Mouse (Mus musculus): Measurements from ENCODE around the gene Reg4. TPM values are rescaled to one million over a fixed set of nuclear protein-coding genes. Genes with fewer than 3 reads are reported as not detected.

Reg4 gene
- polyA plus RNA-seq, 1 experiment from 2014 or later = not detected

GRCm38 (mm10) chr3:98279682-98280081 is 57.7 kb downstream of the Reg4 start:
- no peaks in the 10 kb centered on the region for H3K27me3 ChIP-seq (ENCODE audit: control insufficient read depth, insufficient read depth, low read length)
- H3K36me3 ChIP-seq (replicated peaks; ENCODE audit: control insufficient read depth, insufficient read depth, low read depth, low read length) = no peaks in the 10 kb centered on the region
- ATAC-seq (replicated peaks; ENCODE audit: insufficient number of reproducible peaks, low FRiP score, low TSS enrichment, low read depth) (no peak), DNase-seq (ENCODE audit: low spot score) (no peak)
- 83% methylated on average over 4 of the region's 4 CpGs for WGBS
- H3K4me3 ChIP-seq (ENCODE audit: low read depth, low read length) = no peak overlapping the region
- no peaks in the 10 kb centered on the region for H3K4me1 ChIP-seq (ENCODE audit: control insufficient read depth, insufficient read depth, low read length)
- no peak overlapping the region for H3K4me2 ChIP-seq (ENCODE audit: low read depth, low read length)
- H3K9me3 ChIP-seq (replicated peaks; ENCODE audit: control insufficient read depth, low read length) = no peaks in the 10 kb centered on the region
- H3K27ac ChIP-seq (replicated peaks; ENCODE audit: low read depth, low read length) = no peak overlapping the region
- H3K9ac ChIP-seq (replicated peaks; ENCODE audit: low read length) = no peak overlapping the region

- H3K4me3 ChIP-seq (ENCODE audit: low read depth, low read length) = no peak within 1 kb of the TSS
- DNase-seq (ENCODE audit: low spot score) = peak; percentile 17
- H3K9ac ChIP-seq (replicated peaks; ENCODE audit: low read length) = no peak within 1 kb of the TSS
- ATAC-seq (replicated peaks; ENCODE audit: insufficient number of reproducible peaks, low FRiP score, low TSS enrichment, low read depth) = 0 out of 2 replicates have a peak, but pooled peaks have one; percentile 48
- no peaks in the 10 kb centered on the region for H3K4me1 ChIP-seq (ENCODE audit: control insufficient read depth, insufficient read depth, low read length)
- WGBS = 67% methylated on average over 14 of the region's 14 CpGs
- H3K36me3 ChIP-seq (replicated peaks; ENCODE audit: control insufficient read depth, insufficient read depth, low read depth, low read length) = no peaks in the 10 kb centered on the region
- H3K9me3 ChIP-seq (replicated peaks; ENCODE audit: control insufficient read depth, low read length) = no peaks in the 10 kb centered on the region
- no peak within 1 kb of the TSS for H3K4me2 ChIP-seq (ENCODE audit: low read depth, low read length)
- H3K27ac ChIP-seq (replicated peaks; ENCODE audit: low read depth, low read length) = no peak within 1 kb of the TSS
- no peaks in the 10 kb centered on the region for H3K27me3 ChIP-seq (ENCODE audit: control insufficient read depth, insufficient read depth, low read length)
Measured at GRCm38 (mm10) chr3:98280204-98280932, 58.4 kb downstream of the Reg4 start, which contains the start of gene Hmgcs2. Gene Hmgcs2 (plus strand): TSS chr3:98280435.

DNA sequence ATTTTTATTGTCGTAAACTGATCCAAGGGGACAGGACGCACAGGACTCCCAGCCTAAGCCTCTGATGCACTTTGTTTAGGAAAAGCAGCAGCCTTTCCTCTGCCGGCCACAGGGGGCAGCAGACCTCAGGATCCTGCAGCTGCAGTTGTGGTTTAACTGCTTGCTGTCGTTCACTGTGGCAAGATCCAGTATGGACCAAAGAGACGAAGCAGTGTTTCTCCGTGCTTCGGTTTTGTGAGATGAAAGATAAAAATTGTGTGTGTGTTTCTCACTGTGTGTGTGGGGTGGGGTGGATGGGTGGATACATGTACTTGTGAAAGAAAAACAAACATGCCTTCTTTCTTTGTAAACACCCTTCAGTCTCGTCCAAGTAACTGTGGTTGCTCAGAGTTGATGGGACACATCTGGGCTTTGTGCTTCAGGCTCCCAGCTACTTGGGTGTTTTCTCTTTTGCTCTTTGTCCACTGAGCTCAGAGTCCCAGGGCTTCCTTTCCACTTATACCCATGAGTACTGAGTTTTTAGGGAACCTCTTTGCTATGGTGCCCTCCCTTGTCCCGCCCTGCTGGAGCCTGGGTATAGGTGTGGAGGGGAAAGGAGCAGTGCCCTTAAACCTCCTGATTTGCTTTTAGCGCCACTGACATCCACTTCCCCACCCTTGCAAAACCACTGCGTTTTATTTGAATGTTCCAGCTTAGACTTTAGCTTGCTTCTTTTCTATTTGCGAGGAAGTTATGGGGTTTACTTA is 59.1 kb downstream of the Reg4 start:
- Histone ChIP-seq H3K27me3 (ENCODE audit: control insufficient read depth, insufficient read depth, low read length) (no peaks in the 10 kb centered on the region), H3K27ac (replicated peaks; ENCODE audit: low read depth, low read length) (no peak overlapping the region), H3K9ac (replicated peaks; ENCODE audit: low read length) (no peak overlapping the region), H3K4me3 (ENCODE audit: low read depth, low read length) (no peak overlapping the region), H3K4me2 (ENCODE audit: low read depth, low read length) (no peak overlapping the region), H3K9me3 (replicated peaks; ENCODE audit: control insufficient read depth, low read length) (no peaks in the 10 kb centered on the region), H3K36me3 (replicated peaks; ENCODE audit: control insufficient read depth, insufficient read depth, low read depth, low read length) (no peaks in the 10 kb centered on the region), H3K4me1 (ENCODE audit: control insufficient read depth, insufficient read depth, low read length) (no peaks in the 10 kb centered on the region)
- 43% methylated on average over 12 of the region's 12 CpGs for WGBS
- ATAC-seq (replicated peaks; ENCODE audit: insufficient number of reproducible peaks, low FRiP score, low TSS enrichment, low read depth) (0 out of 2 replicates have a peak, but pooled peaks have one; percentile 44), DNase-seq (ENCODE audit: low spot score) (peak; percentile 81)

- H3K9me3 ChIP-seq (replicated peaks; ENCODE audit: control insufficient read depth, low read length) = no peaks in the 10 kb centered on the region
- no peaks in the 10 kb centered on the region for H3K4me1 ChIP-seq (ENCODE audit: control insufficient read depth, insufficient read depth, low read length)
- no peak overlapping the region for H3K27ac ChIP-seq (replicated peaks; ENCODE audit: low read depth, low read length)
- H3K9ac ChIP-seq (replicated peaks; ENCODE audit: low read length) = no peak overlapping the region
- no peak overlapping the region for H3K4me3 ChIP-seq (ENCODE audit: low read depth, low read length)
- H3K4me2 ChIP-seq (ENCODE audit: low read depth, low read length) = no peak overlapping the region
- 84% methylated on average over 8 of the region's 8 CpGs for WGBS
- ATAC-seq (replicated peaks; ENCODE audit: insufficient number of reproducible peaks, low FRiP score, low TSS enrichment, low read depth) (no peak), DNase-seq (ENCODE audit: low spot score) (no peak)
- no peaks in the 10 kb centered on the region for H3K27me3 ChIP-seq (ENCODE audit: control insufficient read depth, insufficient read depth, low read length)
- no peaks in the 10 kb centered on the region for H3K36me3 ChIP-seq (replicated peaks; ENCODE audit: control insufficient read depth, insufficient read depth, low read depth, low read length)
Measured at GRCm38 (mm10) chr3:98282422-98282821, 60.5 kb downstream of the Reg4 start.

DNA sequence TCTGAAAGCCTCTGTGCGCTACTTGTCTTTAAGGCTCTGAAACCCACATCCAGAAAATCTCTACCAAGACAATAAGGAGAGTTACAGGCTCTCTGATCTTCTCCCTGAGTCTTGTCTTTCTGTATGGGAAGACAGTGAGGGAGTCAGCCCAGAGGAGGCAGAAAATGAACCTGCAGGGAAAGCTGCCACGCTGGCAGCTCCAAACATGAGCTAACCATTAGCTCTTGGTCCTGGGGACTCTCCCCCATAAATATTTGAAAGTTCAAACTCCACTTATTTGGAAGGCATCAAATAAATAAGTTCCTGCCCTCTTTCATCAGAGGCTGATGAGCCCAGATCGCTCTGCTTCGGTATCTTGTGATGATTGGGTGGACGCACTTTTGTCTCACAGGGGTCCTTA is 61.2 kb downstream of the Reg4 start:
- 88% methylated on average over 5 of the region's 5 CpGs for WGBS

More for the DNA sequence above, 61.2 kb downstream of the Reg4 start:
- Histone ChIP-seq H3K27me3 (ENCODE audit: control insufficient read depth, insufficient read depth, low read length) (no peaks in the 10 kb centered on the region), H3K4me2 (ENCODE audit: low read depth, low read length) (no peak overlapping the region), H3K27ac (replicated peaks; ENCODE audit: low read depth, low read length) (no peak overlapping the region), H3K36me3 (replicated peaks; ENCODE audit: control insufficient read depth, insufficient read depth, low read depth, low read length) (no peaks in the 10 kb centered on the region), H3K4me1 (ENCODE audit: control insufficient read depth, insufficient read depth, low read length) (no peaks in the 10 kb centered on the region), H3K4me3 (ENCODE audit: low read depth, low read length) (no peak overlapping the region), H3K9ac (replicated peaks; ENCODE audit: low read length) (no peak overlapping the region), H3K9me3 (replicated peaks; ENCODE audit: control insufficient read depth, low read length) (no peaks in the 10 kb centered on the region)
- ATAC-seq (replicated peaks; ENCODE audit: insufficient number of reproducible peaks, low FRiP score, low TSS enrichment, low read depth) (no peak), DNase-seq (ENCODE audit: low spot score) (no peak)

Other genes starting within 250 kb of the Reg4 start
- 27.8 and 28.8 TPM in 2 replicates for gene Notch2, start 208.6 kb upstream of the Reg4 start, polyA plus RNA-seq (2014; fragmentation: Nextera tagmentation; extraction: Ambion mirVana)
- not detected in 2 replicates for gene Adam30, start 61.5 kb upstream of the Reg4 start, polyA plus RNA-seq (2014; fragmentation: Nextera tagmentation; extraction: Ambion mirVana)
- 1.7 and 2.1 TPM in 2 replicates for gene Hmgcs2, start 58.3 kb downstream of the Reg4 start, polyA plus RNA-seq (2014; fragmentation: Nextera tagmentation; extraction: Ambion mirVana)
- 302 and 306 TPM in 2 replicates for gene Phgdh, start 117.8 kb downstream of the Reg4 start, polyA plus RNA-seq (2014; fragmentation: Nextera tagmentation; extraction: Ambion mirVana)
- gene Zfp697, start 160.3 kb downstream of the Reg4 start, polyA plus RNA-seq (2014; fragmentation: Nextera tagmentation; extraction: Ambion mirVana) = 9.7 and 9.9 TPM in 2 replicates
- gene Gm4450, start 235.0 kb downstream of the Reg4 start, polyA plus RNA-seq (2014; fragmentation: Nextera tagmentation; extraction: Ambion mirVana) = not detected in 2 replicates